Mouse (Mus musculus) embryonic facial prominence, embryonic 11.5 days (tissue): Measurements from ENCODE around the gene Npas2. TPM values are rescaled to one million over a fixed set of nuclear protein-coding genes. Genes with fewer than 3 reads are reported as not detected.

Source experiments
- ATAC-seq: fragments of 200-750 bp; cut with Nextera tagmentation; replicated peaks from 2 replicates; pipeline ENCODE4 v1.8.0; 2017; ENCODE audit warnings: low read depth; ENCODE audit not compliant: insufficient number of reproducible peaks, low FRiP score, low TSS enrichment
- DNase-seq: peaks from one replicate; pipeline ENCODE4 v3.0.0-alpha.2; 2015; ENCODE audit warnings: low spot score
- H3K27ac ChIP-seq: fragments of 300-500 bp; sonication (generic); replicated peaks from 2 replicates; pipeline ENCODE4 v1.5.1; 2014; ENCODE audit warnings: mild to moderate bottlenecking, low read depth, low read length, control low read depth
- H3K27me3 ChIP-seq: fragments of 300-500 bp; sonication (generic); 2 replicates; pipeline ENCODE4 v1.6.1; 2014; ENCODE audit warnings: mild to moderate bottlenecking, low read length, moderate library complexity, mixed read lengths; ENCODE audit not compliant: control insufficient read depth, insufficient read depth
- H3K36me3 ChIP-seq: fragments of 300-500 bp; sonication (generic); replicated peaks from 2 replicates; pipeline ENCODE4 v1.6.1; 2014; ENCODE audit warnings: low read depth, mild to moderate bottlenecking, low read length, moderate library complexity, mixed read lengths; ENCODE audit not compliant: control insufficient read depth, insufficient read depth
- H3K4me1 ChIP-seq: fragments of 300-500 bp; sonication (generic); 2 replicates; pipeline ENCODE4 v1.6.1; 2014; ENCODE audit warnings: low read length, mixed read lengths; ENCODE audit not compliant: control insufficient read depth, insufficient read depth
- H3K4me2 ChIP-seq: fragments of 300-500 bp; sonication (generic); 2 replicates; pipeline ENCODE4 v1.6.1; 2014; ENCODE audit warnings: low read depth, mild to moderate bottlenecking, control low read depth, low read length, moderate library complexity
- H3K4me3 ChIP-seq: fragments of 300-500 bp; sonication (generic); 2 replicates; pipeline ENCODE4 v1.5.1; 2014; ENCODE audit warnings: low read depth, low read length, control low read depth
- H3K9ac ChIP-seq: fragments of 300-500 bp; sonication (generic); replicated peaks from 2 replicates; pipeline ENCODE4 v1.6.1; 2014; ENCODE audit warnings: mild to moderate bottlenecking, control low read depth, low read length
- H3K9me3 ChIP-seq: fragments of 300-500 bp; sonication (generic); replicated peaks from 2 replicates; pipeline ENCODE4 v1.6.1; 2016; ENCODE audit warnings: mild to moderate bottlenecking, low read length, inconsistent platforms, mixed read lengths; ENCODE audit not compliant: control insufficient read depth
- WGBS: fragments of 180-500 bp; shearing (Covaris S2); extraction: QIAGEN DNeasy Blood & Tissue Kit; methylation state at CpG from one replicate; pipeline ENCODE4 v1.1.7; 2014; 5-methylcytosine and 5-hydroxymethylcytosine counted together
- polyA plus RNA-seq: library from polyadenylated mRNA; unstranded; fragments of >200 nt; fragmentation: Nextera tagmentation; extraction: Ambion mirVana; gene quantifications from 2 replicates; pipeline ENCODE4 v1.2.1, GENCODE M21; 2014

Npas2 gene
- polyA plus RNA-seq, 1 experiment from 2014 or later = 0.06 TPM

GRCm38 (mm10) chr1:39312345-39312967 is 118.9 kb downstream of the Npas2 start:
- DNase-seq (peak; percentile 67), ATAC-seq (peak; percentile 82)
- H3K27me3 ChIP-seq = no peaks in the 10 kb centered on the region
- H3K4me3 ChIP-seq = no peak overlapping the region
- no peaks in the 10 kb centered on the region for H3K36me3 ChIP-seq
- H3K9me3 ChIP-seq = no peaks in the 10 kb centered on the region
- H3K27ac ChIP-seq = no peak overlapping the region
- H3K4me1 ChIP-seq = no peaks in the 10 kb centered on the region
- no peak overlapping the region for H3K9ac ChIP-seq
- H3K4me2 ChIP-seq = no peak overlapping the region
- WGBS = 60% methylated on average over 25 of the region's 25 CpGs

DNA sequence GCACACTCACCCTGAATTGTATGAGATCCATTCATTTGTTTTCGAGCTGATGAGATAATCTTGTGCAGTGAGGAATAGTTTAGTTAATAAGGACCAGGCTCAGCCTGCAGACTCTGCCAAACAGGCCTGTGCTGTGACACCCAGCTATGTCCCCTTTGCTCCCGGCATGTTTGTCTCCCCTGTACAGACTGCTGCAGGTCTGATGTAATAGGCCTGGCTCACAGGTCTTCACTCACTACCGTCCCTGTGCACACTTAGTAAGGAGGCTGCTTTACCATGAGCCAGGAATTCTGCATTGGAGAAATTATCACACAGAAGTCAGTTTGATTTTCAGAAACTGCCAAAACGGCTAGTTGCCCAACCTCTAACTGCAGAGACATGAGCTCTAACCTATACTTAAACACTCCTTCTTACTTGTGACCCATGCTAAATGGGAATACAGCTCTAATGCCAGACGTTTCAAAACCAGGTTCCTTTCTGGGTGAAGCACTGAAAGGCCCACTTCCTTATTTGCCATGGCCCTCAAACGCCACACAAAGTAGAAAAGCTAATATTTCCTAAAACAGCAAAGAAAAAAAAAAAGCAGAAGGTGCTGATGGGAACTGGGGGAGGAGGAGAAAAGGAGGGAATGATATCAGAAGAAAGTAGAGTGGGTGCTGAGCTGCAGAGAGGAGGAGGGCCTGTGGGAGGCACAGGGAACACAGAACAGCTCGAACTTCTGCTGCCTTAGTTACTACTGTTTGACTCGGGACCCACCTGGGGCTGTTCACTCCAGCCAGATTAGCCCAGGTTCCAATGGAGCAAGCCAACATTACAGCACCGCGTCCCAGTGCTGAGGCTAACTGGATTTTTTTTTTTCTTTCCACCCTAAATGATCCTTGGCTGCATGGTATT is 120.1 kb downstream of the Npas2 start:
- DNase-seq = no peak
- no peak overlapping the region for H3K4me3 ChIP-seq
- no peaks in the 10 kb centered on the region for H3K9me3 ChIP-seq
- H3K27ac ChIP-seq = no peak overlapping the region
- WGBS = 64% methylated on average over 10 of the region's 10 CpGs
- H3K27me3 ChIP-seq = no peaks in the 10 kb centered on the region
- H3K4me2 ChIP-seq = no peak overlapping the region
- no peak overlapping the region for H3K9ac ChIP-seq
- ATAC-seq = no peak
- no peaks in the 10 kb centered on the region for H3K36me3 ChIP-seq
- no peaks in the 10 kb centered on the region for H3K4me1 ChIP-seq

- Histone ChIP-seq H3K36me3 (no peaks in the 10 kb centered on the region), H3K4me3 (no peak overlapping the region), H3K9me3 (no peaks in the 10 kb centered on the region), H3K27ac (no peak overlapping the region), H3K4me2 (no peak overlapping the region), H3K4me1 (no peaks in the 10 kb centered on the region), H3K27me3 (no peaks in the 10 kb centered on the region), H3K9ac (no peak overlapping the region)
- DNase-seq = no peak
- WGBS = 93% methylated on average over 2 of the region's 2 CpGs
- no peak for ATAC-seq
These were observed 124.4 kb downstream of the Npas2 start for GRCm38 (mm10) chr1:39317935-39318334.

GRCm38 (mm10) chr1:39318870-39319269 is 125.3 kb downstream of the Npas2 start:
- ATAC-seq (no peak), DNase-seq (no peak)
- H3K4me1 ChIP-seq = no peaks in the 10 kb centered on the region
- H3K36me3 ChIP-seq = no peaks in the 10 kb centered on the region
- H3K9ac ChIP-seq = no peak overlapping the region
- H3K4me2 ChIP-seq = no peak overlapping the region
- 84% methylated on average over 7 of the region's 7 CpGs for WGBS
- no peaks in the 10 kb centered on the region for H3K9me3 ChIP-seq
- no peak overlapping the region for H3K27ac ChIP-seq
- H3K27me3 ChIP-seq = no peaks in the 10 kb centered on the region
- H3K4me3 ChIP-seq = no peak overlapping the region

DNA sequence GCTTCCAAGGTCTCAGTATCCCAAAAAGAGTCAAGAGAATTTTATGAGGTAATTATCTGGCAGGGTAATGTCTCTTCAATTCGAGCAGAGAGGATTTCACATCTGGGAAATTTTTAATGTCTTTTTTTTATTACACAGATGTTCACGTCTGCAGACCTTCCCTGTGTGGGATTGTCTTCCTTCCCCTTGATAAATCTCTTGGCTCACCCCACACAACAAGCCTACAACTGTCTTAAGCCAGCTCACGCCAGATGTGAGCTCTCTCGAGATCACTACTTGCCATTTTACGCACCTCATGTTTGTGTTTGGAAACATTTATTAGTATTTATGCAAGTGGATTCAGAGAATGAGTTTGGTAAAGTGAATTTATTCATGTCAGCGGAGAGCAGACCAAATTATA is 128.4 kb downstream of the Npas2 start:
- Histone ChIP-seq H3K9me3 (no peaks in the 10 kb centered on the region), H3K4me1 (no peaks in the 10 kb centered on the region), H3K4me2 (no peak overlapping the region), H3K27me3 (no peaks in the 10 kb centered on the region), H3K27ac (no peak overlapping the region), H3K4me3 (no peak overlapping the region), H3K36me3 (no peaks in the 10 kb centered on the region), H3K9ac (no peak overlapping the region)
- no peak for ATAC-seq
- no peak for DNase-seq
- WGBS = 77% methylated on average over 6 of the region's 6 CpGs

GRCm38 (mm10) chr1:39325228-39325627 is 131.7 kb downstream of the Npas2 start:
- H3K9me3 ChIP-seq = no peaks in the 10 kb centered on the region

GRCm38 (mm10) chr1:39327546-39327945 is 134.0 kb downstream of the Npas2 start:
- Histone ChIP-seq H3K9ac (no peak overlapping the region), H3K4me1 (no peaks in the 10 kb centered on the region), H3K4me2 (no peak overlapping the region), H3K4me3 (no peak overlapping the region), H3K27ac (no peak overlapping the region; the same call in 1 of the 2 replicates), H3K36me3 (no peaks in the 10 kb centered on the region), H3K27me3 (no peaks in the 10 kb centered on the region), H3K9me3 (no peaks in the 10 kb centered on the region)
- 85% methylated on average over 7 of the region's 7 CpGs for WGBS
- no peak for DNase-seq
- no peak for ATAC-seq

More at GRCm38 (mm10) chr1:39325228-39325627, 131.7 kb downstream of the Npas2 start:
- no peaks in the 10 kb centered on the region for H3K27me3 ChIP-seq
- H3K4me2 ChIP-seq = no peak overlapping the region
- no peak overlapping the region for H3K4me3 ChIP-seq
- no peak overlapping the region for H3K9ac ChIP-seq
- no peak overlapping the region for H3K27ac ChIP-seq
- H3K4me1 ChIP-seq = no peaks in the 10 kb centered on the region
- DNase-seq (no peak), ATAC-seq (no peak)
- H3K36me3 ChIP-seq = no peaks in the 10 kb centered on the region
- 90% methylated on average over 6 of the region's 6 CpGs for WGBS
